31 mouse cellular contexts compared by ENCODE assay signal in genomic region chr14:29402471-29402870, GRCm38 (mm10).
DNase-seq lines count a peak whose midpoint lies in the region; ATAC-seq and TF ChIP-seq lines count a peak whose summit lies in the region.
"Had no signal": no experiment of that assay in that cellular context is flagged by ENCODE, and none has a peak within 500 bp of the region (broad histone marks: within the 10 kb centered on the region; RNA-seq: fewer than 3 reads in every experiment).

No protein-coding gene starts in this region.

- no peak overlapping the region for H3K4me3 ChIP-seq in hindbrain, postnatal 0 days (ENCODE audit: low read length)
- no peak overlapping the region for H3K4me3 ChIP-seq in hindbrain, embryonic 14.5 days (replicated peaks; ENCODE audit: low read length)
- H3K4me3 ChIP-seq in neural tube, embryonic 12.5 days = no peak overlapping the region
- no peak overlapping the region for H3K4me3 ChIP-seq in neural tube, embryonic 15.5 days (replicated peaks)
- H3K4me3 ChIP-seq in neural tube, embryonic 14.5 days (ENCODE audit: low read depth, low read length) = no peak overlapping the region
- H3K4me3 ChIP-seq: embryonic facial prominence, embryonic 13.5 days; erythroblast, embryonic 14.5 days; intestine, embryonic 15.5 days; layer of hippocampus, adult 2 months; limb, embryonic 15.5 days; liver, embryonic 13.5 days; stomach, embryonic 15.5 days had no signal

- DNase-seq in embryo, embryonic 10 days (ENCODE audit: low spot score) = peak; percentile 9
- DNase-seq in embryo, embryonic 9.5 days (ENCODE audit: extremely low spot score) = no peak
- DNase-seq in hindbrain, postnatal 0 days (ENCODE audit: low spot score) = peak; percentile 8
- no peak for DNase-seq in hindbrain, embryonic 14.5 days (ENCODE audit: low spot score)
- DNase-seq: adrenal gland, adult 8-10 months; cerebellum, adult 11-12 months; cerebellum, adult 9-11 months; gastrocnemius, postnatal 25 days; heart, adult 18-20 months; heart, postnatal 4 days; kidney, adult 2 months; kidney, postnatal 36 days; liver, embryonic 13.5 days; lung, adult 18-20 months; lung, postnatal 4 days; right cerebral cortex, postnatal 25 days had no signal

- no peaks in the 10 kb centered on the region for H3K36me3 ChIP-seq in hindbrain, postnatal 0 days (ENCODE audit: insufficient read depth, low read length)
- H3K36me3 ChIP-seq in hindbrain, embryonic 14.5 days (replicated peaks; ENCODE audit: control insufficient read depth, insufficient read depth) = no peaks in the 10 kb centered on the region
- H3K36me3 ChIP-seq in neural tube, embryonic 12.5 days = no peaks in the 10 kb centered on the region
- no peaks in the 10 kb centered on the region for H3K36me3 ChIP-seq in neural tube, embryonic 15.5 days
- H3K36me3 ChIP-seq in neural tube, embryonic 14.5 days (ENCODE audit: control insufficient read depth, insufficient read depth, low read length) = no peaks in the 10 kb centered on the region
- H3K36me3 ChIP-seq: embryonic facial prominence, embryonic 13.5 days; G1E; intestine, embryonic 15.5 days; limb, embryonic 15.5 days; liver, embryonic 13.5 days; stomach, embryonic 15.5 days had no signal

- H3K9me3 ChIP-seq in hindbrain, postnatal 0 days (ENCODE audit: low read length) = no peaks in the 10 kb centered on the region
- no peaks in the 10 kb centered on the region for H3K9me3 ChIP-seq in hindbrain, embryonic 14.5 days (ENCODE audit: control insufficient read depth, low read length)
- H3K9me3 ChIP-seq in neural tube, embryonic 12.5 days = no peaks in the 10 kb centered on the region
- H3K9me3 ChIP-seq in neural tube, embryonic 15.5 days (replicated peaks) = no peaks in the 10 kb centered on the region
- no peaks in the 10 kb centered on the region for H3K9me3 ChIP-seq in neural tube, embryonic 14.5 days (ENCODE audit: control insufficient read depth, low read length)
- H3K9me3 ChIP-seq: embryonic facial prominence, embryonic 13.5 days; intestine, embryonic 15.5 days; limb, embryonic 15.5 days; liver, embryonic 13.5 days; stomach, embryonic 15.5 days had no signal

- no peak overlapping the region for H3K4me2 ChIP-seq in hindbrain, postnatal 0 days (ENCODE audit: low read depth, low read length)
- H3K4me2 ChIP-seq in hindbrain, embryonic 14.5 days (replicated peaks) = no peak overlapping the region
- no peak overlapping the region for H3K4me2 ChIP-seq in neural tube, embryonic 12.5 days (replicated peaks)
- no peak overlapping the region for H3K4me2 ChIP-seq in neural tube, embryonic 15.5 days
- H3K4me2 ChIP-seq in neural tube, embryonic 14.5 days (ENCODE audit: low read depth, low read length) = no peak overlapping the region
- H3K4me2 ChIP-seq: embryonic facial prominence, embryonic 13.5 days; heart, embryonic 11.5 days; intestine, embryonic 15.5 days; limb, embryonic 15.5 days; liver, embryonic 13.5 days; stomach, embryonic 15.5 days had no signal

- no peak for TF ChIP-seq CTCF in hindbrain, postnatal 0 days (IDR thresholded peaks at IDR 0.05; ENCODE audit: low read depth)

- H3K27me3 ChIP-seq in hindbrain, postnatal 0 days (ENCODE audit: insufficient read depth, low read length) = no peaks in the 10 kb centered on the region
- H3K27me3 ChIP-seq in hindbrain, embryonic 14.5 days (ENCODE audit: control insufficient read depth, insufficient read depth, low read length) = no peaks in the 10 kb centered on the region
- no peaks in the 10 kb centered on the region for H3K27me3 ChIP-seq in neural tube, embryonic 12.5 days (replicated peaks)
- H3K27me3 ChIP-seq in neural tube, embryonic 15.5 days (replicated peaks) = no peaks in the 10 kb centered on the region
- no peaks in the 10 kb centered on the region for H3K27me3 ChIP-seq in neural tube, embryonic 14.5 days (ENCODE audit: control insufficient read depth, insufficient read depth, low read length)
- H3K27me3 ChIP-seq: embryonic facial prominence, embryonic 13.5 days; intestine, embryonic 15.5 days; limb, embryonic 15.5 days; liver, embryonic 13.5 days; stomach, embryonic 15.5 days had no signal

- no peak overlapping the region for H3K27ac ChIP-seq in hindbrain, postnatal 0 days
- H3K27ac ChIP-seq in hindbrain, embryonic 14.5 days = no peak overlapping the region
- no peak overlapping the region for H3K27ac ChIP-seq in neural tube, embryonic 12.5 days
- no peak overlapping the region for H3K27ac ChIP-seq in neural tube, embryonic 15.5 days (replicated peaks)
- no peak overlapping the region for H3K27ac ChIP-seq in neural tube, embryonic 14.5 days (ENCODE audit: low read depth, low read length)
- H3K27ac ChIP-seq: embryonic facial prominence, embryonic 13.5 days; intestine, embryonic 15.5 days; layer of hippocampus, adult 2 months; limb, embryonic 15.5 days; liver, embryonic 13.5 days; stomach, embryonic 15.5 days had no signal

- no peak for ATAC-seq in hindbrain, postnatal 0 days
- ATAC-seq in hindbrain, embryonic 14.5 days (ENCODE audit: low FRiP score) = no peak
- peak; percentile 75; the same call in 1 of the 2 replicates for ATAC-seq in neural tube, embryonic 12.5 days (ENCODE audit: low FRiP score, low read depth)
- ATAC-seq in neural tube, embryonic 15.5 days (ENCODE audit: low FRiP score) = no peak
- peak; percentile 72; the same call in 1 of the 2 replicates for ATAC-seq in neural tube, embryonic 14.5 days (ENCODE audit: low read depth)
- no peak for ATAC-seq in erythroid progenitor cell, adult 5-6 weeks (replicated peaks; ENCODE audit: low FRiP score, poor library complexity, severe bottlenecking)
- ATAC-seq: forebrain, embryonic 14.5 days; hindbrain, embryonic 16.5 days; intestine, embryonic 15.5 days; lung, postnatal 0 days had no signal

- WGBS in hindbrain, postnatal 0 days = 48% methylated on average over 8 of the region's 8 CpGs
- 40% methylated on average over 8 of the region's 8 CpGs for WGBS in hindbrain, embryonic 14.5 days
- 48% methylated on average over 8 of the region's 8 CpGs for WGBS in neural tube, embryonic 12.5 days
- 36% methylated on average over 8 of the region's 8 CpGs for WGBS in neural tube, embryonic 15.5 days
- WGBS in neural tube, embryonic 14.5 days = 29% methylated on average over 8 of the region's 8 CpGs

- H3K9ac ChIP-seq in hindbrain, postnatal 0 days (replicated peaks; ENCODE audit: low read length) = no peak overlapping the region
- H3K9ac ChIP-seq in hindbrain, embryonic 14.5 days = no peak overlapping the region
- no peak overlapping the region for H3K9ac ChIP-seq in neural tube, embryonic 12.5 days
- H3K9ac ChIP-seq in neural tube, embryonic 15.5 days (replicated peaks) = no peak overlapping the region
- no peak overlapping the region for H3K9ac ChIP-seq in neural tube, embryonic 14.5 days (replicated peaks; ENCODE audit: low read depth, low read length)
- H3K9ac ChIP-seq: embryonic facial prominence, embryonic 13.5 days; intestine, embryonic 15.5 days; limb, embryonic 15.5 days; liver, embryonic 13.5 days; stomach, embryonic 15.5 days had no signal

- no peaks in the 10 kb centered on the region for H3K4me1 ChIP-seq in hindbrain, postnatal 0 days (ENCODE audit: insufficient read depth, low read length)
- H3K4me1 ChIP-seq in hindbrain, embryonic 14.5 days (replicated peaks; ENCODE audit: control insufficient read depth, insufficient read depth, low read length) = peaks cover 11% of the 10 kb centered on the region; the same call in 1 of the 2 replicates
- H3K4me1 ChIP-seq in neural tube, embryonic 12.5 days = no peaks in the 10 kb centered on the region; the same call in 1 of the 2 replicates
- peaks cover 17% of the 10 kb centered on the region; the same call in 1 of the 2 replicates for H3K4me1 ChIP-seq in neural tube, embryonic 15.5 days
- 0 out of 2 replicates have a peak, but pooled peaks cover 4% of the 10 kb centered on the region for H3K4me1 ChIP-seq in neural tube, embryonic 14.5 days (ENCODE audit: control insufficient read depth, insufficient read depth, low read length)
- H3K4me1 ChIP-seq: liver, embryonic 13.5 days had no signal

Comparison
In these comparisons a context has a peak if more than half of its experiments do, and no peak if none do; other contexts are left out.
1. DNase-seq: peak in embryo, embryonic 10 days (single experiment) and hindbrain, postnatal 0 days (single experiment); none in embryo, embryonic 9.5 days (single experiment) and hindbrain, embryonic 14.5 days (single experiment).
2. ATAC-seq: peak in neural tube, embryonic 12.5 days (single experiment) and neural tube, embryonic 14.5 days (single experiment); none in hindbrain, postnatal 0 days (single experiment), hindbrain, embryonic 14.5 days (single experiment), neural tube, embryonic 15.5 days (single experiment) and erythroid progenitor cell, adult 5-6 weeks (single experiment).